Mouse (Mus musculus) midbrain, embryonic 16.5 days (tissue): Measurements from ENCODE around the gene Gnptab. TPM values are rescaled to one million over a fixed set of nuclear protein-coding genes. Genes with fewer than 3 reads are reported as not detected.

Source experiments
- ATAC-seq: fragments of 200-750 bp; cut with Nextera tagmentation; 2 replicates; pipeline ENCODE4 v1.8.0; 2017; ENCODE audit warnings: moderate TSS enrichment
- H3K27ac ChIP-seq: fragments of 300-500 bp; sonication (generic); 2 replicates; pipeline ENCODE4 v1.5.1; 2014; ENCODE audit warnings: mild to moderate bottlenecking, low read length, mixed read lengths
- H3K27me3 ChIP-seq: fragments of 300-500 bp; sonication (generic); 2 replicates; pipeline ENCODE4 v1.6.1; 2014; ENCODE audit warnings: low read depth, low read length, mixed read lengths; ENCODE audit not compliant: control insufficient read depth, insufficient read depth
- H3K36me3 ChIP-seq: fragments of 300-500 bp; sonication (generic); 2 replicates; pipeline ENCODE4 v1.6.1; 2014; ENCODE audit warnings: mild to moderate bottlenecking, low read length, moderate library complexity, mixed read lengths; ENCODE audit not compliant: control insufficient read depth, insufficient read depth
- H3K4me1 ChIP-seq: fragments of 300-500 bp; sonication (generic); 2 replicates; pipeline ENCODE4 v1.6.1; 2014; ENCODE audit warnings: mild to moderate bottlenecking, low read length, mixed read lengths; ENCODE audit not compliant: control insufficient read depth, insufficient read depth
- H3K4me2 ChIP-seq: fragments of 300-500 bp; sonication (generic); 2 replicates; pipeline ENCODE4 v1.6.1; 2014; ENCODE audit warnings: mild to moderate bottlenecking, low read length, mixed read lengths
- H3K4me3 ChIP-seq: fragments of 300-500 bp; sonication (generic); 2 replicates; pipeline ENCODE4 v1.5.1; 2014; ENCODE audit warnings: low read depth, mild to moderate bottlenecking, low read length, moderate library complexity, mixed read lengths
- H3K9ac ChIP-seq: fragments of 300-500 bp; sonication (generic); 2 replicates; pipeline ENCODE4 v1.6.1; 2014; ENCODE audit warnings: low read depth, low read length, mixed read lengths
- H3K9me3 ChIP-seq: fragments of 300-500 bp; sonication (generic); replicated peaks from 2 replicates; pipeline ENCODE4 v1.6.1; 2014; ENCODE audit warnings: mild to moderate bottlenecking, low read length, mixed read lengths; ENCODE audit not compliant: control insufficient read depth, poor library complexity, severe bottlenecking
- WGBS: fragments of 180-500 bp; shearing (Covaris S2); extraction: QIAGEN DNeasy Blood & Tissue Kit; methylation state at CpG from one replicate; pipeline ENCODE4 v1.1.7; 2014; 5-methylcytosine and 5-hydroxymethylcytosine counted together
- polyA plus RNA-seq: library from polyadenylated mRNA; unstranded; fragments of >200 nt; fragmentation: Nextera tagmentation; extraction: Ambion mirVana; gene quantifications from 2 replicates; pipeline ENCODE4 v1.2.1, GENCODE M21; 2015

Gnptab gene
- polyA plus RNA-seq, 1 experiment from 2014 or later, result 25.9 TPM

GRCm38 (mm10) chr10:88398668-88399243 is 19.8 kb downstream of the Gnptab start:
- WGBS, result 93% methylated on average over 6 of the region's 6 CpGs
- Histone ChIP-seq H3K4me2 (no peak overlapping the region), H3K9ac (no peak overlapping the region), H3K36me3 (0 out of 2 replicates have a peak, but pooled peaks cover 6% of the 10 kb centered on the region), H3K4me3 (no peak overlapping the region), H3K4me1 (no peaks in the 10 kb centered on the region), H3K27me3 (no peaks in the 10 kb centered on the region), H3K27ac (no peak overlapping the region), H3K9me3 (no peaks in the 10 kb centered on the region)
- no peak for ATAC-seq

GRCm38 (mm10) chr10:88399271-88399670 is 20.3 kb downstream of the Gnptab start:
- Histone ChIP-seq H3K27ac (no peak overlapping the region), H3K4me2 (no peak overlapping the region), H3K9me3 (no peaks in the 10 kb centered on the region), H3K4me1 (no peaks in the 10 kb centered on the region), H3K9ac (no peak overlapping the region), H3K27me3 (no peaks in the 10 kb centered on the region), H3K4me3 (no peak overlapping the region), H3K36me3 (0 out of 2 replicates have a peak, but pooled peaks cover 6% of the 10 kb centered on the region)
- 95% methylated on average over 5 of the region's 5 CpGs for WGBS
- no peak for ATAC-seq

GRCm38 (mm10) chr10:88403021-88403420 is 24.1 kb downstream of the Gnptab start:
- Histone ChIP-seq H3K9ac (no peak overlapping the region), H3K27ac (no peak overlapping the region), H3K4me1 (no peaks in the 10 kb centered on the region), H3K36me3 (0 out of 2 replicates have a peak, but pooled peaks cover 6% of the 10 kb centered on the region), H3K4me3 (no peak overlapping the region), H3K27me3 (no peaks in the 10 kb centered on the region), H3K9me3 (no peaks in the 10 kb centered on the region), H3K4me2 (no peak overlapping the region)
- ATAC-seq, result no peak
- WGBS, result 96% methylated on average over 4 of the region's 4 CpGs

- Histone ChIP-seq H3K9me3 (no peaks in the 10 kb centered on the region), H3K36me3 (0 out of 2 replicates have a peak, but pooled peaks cover 6% of the 10 kb centered on the region), H3K9ac (no peak overlapping the region), H3K4me3 (no peak overlapping the region), H3K4me2 (no peak overlapping the region), H3K27me3 (no peaks in the 10 kb centered on the region), H3K27ac (no peak overlapping the region), H3K4me1 (no peaks in the 10 kb centered on the region)
- 92% methylated on average over 6 of the region's 6 CpGs for WGBS
- no peak for ATAC-seq
These were observed 25.3 kb downstream of the Gnptab start for GRCm38 (mm10) chr10:88404220-88404619.

- 84% methylated on average over 7 of the region's 7 CpGs for WGBS
- Histone ChIP-seq H3K4me3 (no peak overlapping the region), H3K36me3 (0 out of 2 replicates have a peak, but pooled peaks cover 6% of the 10 kb centered on the region), H3K27ac (no peak overlapping the region), H3K9me3 (no peaks in the 10 kb centered on the region), H3K27me3 (no peaks in the 10 kb centered on the region), H3K4me1 (no peaks in the 10 kb centered on the region), H3K4me2 (no peak overlapping the region), H3K9ac (no peak overlapping the region)
- no peak for ATAC-seq
These were observed 26.9 kb downstream of the Gnptab start for GRCm38 (mm10) chr10:88405812-88406211.

GRCm38 (mm10) chr10:88407875-88408631 is 29.1 kb downstream of the Gnptab start:
- H3K9me3 ChIP-seq, result no peaks in the 10 kb centered on the region
- no peak overlapping the region for H3K4me2 ChIP-seq
- WGBS, result 96% methylated on average over 12 of the region's 12 CpGs
- no peak overlapping the region for H3K4me3 ChIP-seq
- no peaks in the 10 kb centered on the region for H3K36me3 ChIP-seq
- no peak overlapping the region for H3K9ac ChIP-seq
- no peak overlapping the region for H3K27ac ChIP-seq
- no peak for ATAC-seq
- no peaks in the 10 kb centered on the region for H3K4me1 ChIP-seq
- H3K27me3 ChIP-seq, result no peaks in the 10 kb centered on the region

- Histone ChIP-seq H3K27ac (no peak overlapping the region), H3K27me3 (no peaks in the 10 kb centered on the region), H3K36me3 (peaks cover under 1% of the 10 kb centered on the region; the same call in 1 of the 2 replicates), H3K4me3 (no peak overlapping the region), H3K4me2 (no peak overlapping the region), H3K4me1 (no peaks in the 10 kb centered on the region), H3K9me3 (no peaks in the 10 kb centered on the region), H3K9ac (no peak overlapping the region)
- WGBS, result 58% methylated on average over 2 of the region's 2 CpGs
- ATAC-seq, result no peak
These were observed 30.8 kb downstream of the Gnptab start for GRCm38 (mm10) chr10:88409751-88410150.

- WGBS, result 60% methylated on average over 17 of the region's 17 CpGs
These were observed 33.5 kb downstream of the Gnptab start for GRCm38 (mm10) chr10:88412290-88412995.

GRCm38 (mm10) chr10:88417686-88418085 is 38.8 kb downstream of the Gnptab start:
- no peaks in the 10 kb centered on the region for H3K27me3 ChIP-seq
- no peaks in the 10 kb centered on the region for H3K4me1 ChIP-seq
- no peak overlapping the region for H3K4me3 ChIP-seq
- H3K9me3 ChIP-seq, result no peaks in the 10 kb centered on the region
- 90% methylated on average over 5 of the region's 5 CpGs for WGBS
- ATAC-seq, result no peak
- no peak overlapping the region for H3K9ac ChIP-seq
- H3K36me3 ChIP-seq, result peaks cover 13% of the 10 kb centered on the region
- H3K4me2 ChIP-seq, result no peak overlapping the region
- no peak overlapping the region for H3K27ac ChIP-seq

More at GRCm38 (mm10) chr10:88412290-88412995, 33.5 kb downstream of the Gnptab start:
- no peak for ATAC-seq
- peaks cover 9% of the 10 kb centered on the region for H3K36me3 ChIP-seq
- H3K4me1 ChIP-seq, result no peaks in the 10 kb centered on the region
- no peaks in the 10 kb centered on the region for H3K27me3 ChIP-seq
- no peak overlapping the region for H3K4me3 ChIP-seq
- no peak overlapping the region for H3K27ac ChIP-seq
- no peaks in the 10 kb centered on the region for H3K9me3 ChIP-seq
- no peak overlapping the region for H3K4me2 ChIP-seq
- H3K9ac ChIP-seq, result no peak overlapping the region
